Mouse (Mus musculus) midbrain, embryonic 13.5 days (tissue): ENCODE data around the gene Blm. TPM values are rescaled to one million over a fixed set of nuclear protein-coding genes. Genes with fewer than 3 reads are reported as not detected.

Experiments
- ATAC-seq: fragments of 200-750 bp; cut with Nextera tagmentation; 2 replicates; pipeline ENCODE4 v1.8.0; 2017; ENCODE audit warnings: mild to moderate bottlenecking, moderate TSS enrichment, moderate library complexity
- H3K27ac ChIP-seq: fragments of 300-500 bp; sonication (generic); 2 replicates; pipeline ENCODE4 v1.5.1; 2015; ENCODE audit warnings: inconsistent platforms, mild to moderate bottlenecking, moderate library complexity
- H3K27me3 ChIP-seq: fragments of 300-500 bp; sonication (generic); 2 replicates; pipeline ENCODE4 v1.6.1; 2015; ENCODE audit warnings: mild to moderate bottlenecking, inconsistent platforms
- H3K36me3 ChIP-seq: fragments of 300-500 bp; sonication (generic); 2 replicates; pipeline ENCODE4 v1.6.1; 2015; ENCODE audit warnings: mild to moderate bottlenecking, inconsistent platforms
- H3K4me1 ChIP-seq: fragments of 300-500 bp; sonication (generic); replicated peaks from 2 replicates; pipeline ENCODE4 v1.6.1; 2015; ENCODE audit warnings: inconsistent platforms
- H3K4me2 ChIP-seq: fragments of 300-500 bp; sonication (generic); replicated peaks from 2 replicates; pipeline ENCODE4 v1.6.1; 2015; ENCODE audit warnings: moderate library complexity, mild to moderate bottlenecking, inconsistent platforms
- H3K4me3 ChIP-seq: fragments of 300-500 bp; sonication (generic); replicated peaks from 2 replicates; pipeline ENCODE4 v1.5.1; 2015; ENCODE audit warnings: mild to moderate bottlenecking, inconsistent platforms
- H3K9ac ChIP-seq: fragments of 300-500 bp; sonication (generic); replicated peaks from 2 replicates; pipeline ENCODE4 v1.6.1; 2015; ENCODE audit warnings: mild to moderate bottlenecking, inconsistent platforms
- H3K9me3 ChIP-seq: fragments of 300-500 bp; sonication (generic); 2 replicates; pipeline ENCODE4 v1.6.1; 2016; ENCODE audit warnings: mild to moderate bottlenecking, inconsistent platforms
- WGBS: fragments of 180-500 bp; shearing (Covaris S2); methylation state at CpG from one replicate; pipeline ENCODE4 v1.1.7; 2015; 5-methylcytosine and 5-hydroxymethylcytosine counted together
- polyA plus RNA-seq: library from polyadenylated mRNA; unstranded; fragments of >200 nt; fragmentation: Nextera tagmentation; extraction: Ambion mirVana; gene quantifications from 2 replicates; pipeline ENCODE4 v1.2.1, GENCODE M21; 2015

Gene Blm
- polyA plus RNA-seq, 1 experiment from 2014 or later: 18.2 TPM

DNA sequence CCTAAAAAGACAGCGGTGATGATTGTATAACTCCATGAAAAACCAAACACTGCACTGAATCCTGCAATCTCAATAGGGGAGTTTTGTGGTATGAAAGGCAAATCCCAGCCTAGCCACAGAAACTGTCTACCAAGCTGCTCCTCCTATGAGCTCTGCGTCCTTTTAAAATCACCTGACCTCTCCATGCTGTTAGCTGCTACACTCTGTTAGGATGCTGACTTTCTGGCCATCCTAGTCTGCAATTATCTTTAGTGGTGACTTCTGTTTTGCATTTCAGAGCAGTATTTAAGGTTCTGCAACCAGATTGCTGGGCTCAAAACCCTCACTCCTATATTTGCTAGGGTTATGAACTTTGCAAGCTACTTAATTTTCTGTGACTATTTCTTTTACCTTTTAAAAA is 44.6 kb downstream of the Blm start:
- Histone ChIP-seq H3K4me2 (no peak overlapping the region), H3K4me1 (no peaks in the 10 kb centered on the region), H3K36me3 (peaks cover 27% of the 10 kb centered on the region), H3K27me3 (no peaks in the 10 kb centered on the region), H3K27ac (no peak overlapping the region), H3K4me3 (no peak overlapping the region), H3K9ac (no peak overlapping the region), H3K9me3 (no peaks in the 10 kb centered on the region)
- WGBS: 95% methylated on average over 2 of the region's 2 CpGs
- ATAC-seq: no peak

DNA sequence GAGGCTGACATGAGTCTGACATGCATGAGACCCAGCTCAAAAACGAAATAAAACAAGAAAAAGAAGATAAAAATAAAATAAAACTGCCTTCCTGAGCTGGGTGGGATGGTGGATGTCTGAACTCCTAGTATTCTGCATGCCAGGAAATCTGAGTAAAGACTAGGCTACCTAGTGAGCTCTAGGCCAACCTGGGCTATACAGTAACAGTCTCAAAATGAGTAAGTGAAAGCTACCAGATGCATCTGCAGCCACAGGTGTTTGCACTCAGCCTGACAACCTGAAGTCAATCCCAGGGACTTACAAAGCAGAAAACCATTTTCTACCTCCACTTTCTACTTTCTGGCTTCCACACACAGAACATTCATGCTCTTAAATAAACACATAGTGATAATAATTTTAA is 45.5 kb downstream of the Blm start:
- no peak overlapping the region for H3K4me3 ChIP-seq
- 83% methylated on average over 1 of the region's 1 CpGs for WGBS
- no peaks in the 10 kb centered on the region for H3K27me3 ChIP-seq

DNA sequence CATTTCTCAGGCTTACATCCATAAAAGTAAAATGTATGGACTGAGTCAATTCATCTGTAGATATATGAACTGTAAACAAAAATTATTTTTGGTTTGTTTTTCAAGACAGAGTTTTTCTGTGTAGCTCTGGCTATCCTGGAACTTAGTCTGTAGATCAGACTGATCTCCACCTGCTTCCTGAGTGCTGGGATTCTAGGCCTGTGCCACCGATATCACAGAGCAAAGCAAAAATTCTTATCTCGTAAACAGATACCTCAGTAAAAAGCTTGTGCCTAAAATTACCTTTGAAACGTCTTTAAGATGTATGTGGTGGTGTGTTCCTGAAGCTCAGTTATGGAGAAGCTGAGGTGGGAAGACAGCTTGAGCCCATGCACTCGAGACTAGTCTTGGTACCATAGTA is 47.7 kb downstream of the Blm start:
- ATAC-seq: no peak
- 88% methylated on average over 4 of the region's 4 CpGs for WGBS
- Histone ChIP-seq H3K9ac (no peak overlapping the region), H3K4me3 (no peak overlapping the region), H3K36me3 (peaks cover 4% of the 10 kb centered on the region; the same call in 1 of the 2 replicates), H3K27me3 (no peaks in the 10 kb centered on the region), H3K4me2 (no peak overlapping the region), H3K27ac (no peak overlapping the region), H3K9me3 (no peaks in the 10 kb centered on the region), H3K4me1 (no peaks in the 10 kb centered on the region)

More for the DNA sequence above, 45.5 kb downstream of the Blm start:
- H3K27ac ChIP-seq: no peak overlapping the region
- H3K36me3 ChIP-seq: peaks cover 19% of the 10 kb centered on the region
- H3K9me3 ChIP-seq: no peaks in the 10 kb centered on the region
- no peak overlapping the region for H3K4me2 ChIP-seq
- H3K4me1 ChIP-seq: no peaks in the 10 kb centered on the region
- H3K9ac ChIP-seq: no peak overlapping the region
- no peak for ATAC-seq

DNA sequence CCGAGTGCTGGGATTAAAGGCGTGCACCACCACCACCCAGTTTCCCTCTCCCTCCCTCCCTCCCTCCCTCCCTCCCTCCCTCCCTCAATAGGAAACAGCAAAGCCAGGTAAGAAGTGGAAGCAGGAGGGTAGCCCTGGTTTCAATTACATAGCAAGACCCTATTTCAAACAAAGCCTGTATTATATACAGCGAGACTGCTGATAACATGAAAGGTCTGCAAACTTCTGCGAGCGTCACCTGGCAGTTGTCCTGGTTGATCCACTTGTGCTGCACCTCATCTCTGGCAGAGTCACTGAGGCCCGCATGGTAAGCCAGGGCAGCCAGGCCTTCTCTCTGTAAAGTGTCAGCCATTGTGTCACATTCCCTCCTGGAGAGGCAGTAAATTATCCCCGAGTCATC is 54.8 kb downstream of the Blm start:
- Histone ChIP-seq H3K9ac (no peak overlapping the region), H3K27ac (no peak overlapping the region), H3K4me1 (no peaks in the 10 kb centered on the region), H3K36me3 (peaks cover 11% of the 10 kb centered on the region), H3K9me3 (no peaks in the 10 kb centered on the region), H3K4me2 (no peak overlapping the region), H3K27me3 (no peaks in the 10 kb centered on the region), H3K4me3 (no peak overlapping the region)
- 88% methylated on average over 7 of the region's 7 CpGs for WGBS
- no peak for ATAC-seq

DNA sequence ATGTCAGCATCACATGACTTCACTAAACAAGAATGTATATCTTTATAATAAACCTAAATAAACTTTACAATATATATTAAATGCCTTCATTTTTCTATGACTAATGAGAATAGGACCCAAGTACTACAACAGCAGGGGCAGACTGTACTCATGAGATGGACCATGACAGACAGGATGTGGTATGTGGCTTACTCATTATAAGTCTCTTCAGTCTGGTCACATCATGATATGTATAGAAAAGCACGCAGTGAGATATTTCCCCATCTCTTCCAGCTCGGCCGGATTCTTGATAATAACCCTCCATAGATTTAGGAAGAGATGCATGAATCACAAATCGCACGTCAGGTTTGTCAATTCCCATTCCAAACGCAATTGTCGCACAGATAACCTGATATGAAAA is 61.1 kb downstream of the Blm start:
- Histone ChIP-seq H3K4me2 (no peak overlapping the region), H3K27me3 (no peaks in the 10 kb centered on the region), H3K27ac (no peak overlapping the region), H3K9ac (no peak overlapping the region), H3K4me1 (no peaks in the 10 kb centered on the region), H3K9me3 (no peaks in the 10 kb centered on the region), H3K4me3 (no peak overlapping the region), H3K36me3 (peaks cover 12% of the 10 kb centered on the region)
- no peak for ATAC-seq
- WGBS: 96% methylated on average over 7 of the region's 7 CpGs

DNA sequence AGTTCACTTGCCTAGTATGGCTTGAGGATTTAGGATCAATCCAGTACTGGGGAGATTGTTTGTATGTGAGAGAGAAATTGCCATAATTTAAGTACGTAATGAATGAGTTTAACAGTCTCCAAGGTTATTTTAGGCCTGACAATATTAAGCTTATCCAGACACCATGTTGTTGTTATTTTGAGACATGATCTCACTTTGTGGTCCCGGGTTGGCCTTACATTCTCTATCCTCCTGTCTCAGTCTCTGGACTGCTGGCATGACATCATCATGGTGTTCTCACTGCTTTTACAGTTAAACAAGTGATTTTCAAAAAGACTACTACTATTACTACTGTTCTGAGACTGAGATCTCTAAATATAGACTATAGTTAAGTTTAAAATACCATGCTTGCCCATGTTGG is 66.1 kb downstream of the Blm start:
- ATAC-seq: no peak
- H3K27me3 ChIP-seq: no peaks in the 10 kb centered on the region
- H3K9me3 ChIP-seq: no peaks in the 10 kb centered on the region
- peaks cover 25% of the 10 kb centered on the region for H3K36me3 ChIP-seq
- no peak overlapping the region for H3K27ac ChIP-seq
- no peak overlapping the region for H3K4me3 ChIP-seq
- H3K9ac ChIP-seq: no peak overlapping the region
- no peaks in the 10 kb centered on the region for H3K4me1 ChIP-seq
- H3K4me2 ChIP-seq: no peak overlapping the region
- WGBS: 92% methylated on average over 2 of the region's 2 CpGs

DNA sequence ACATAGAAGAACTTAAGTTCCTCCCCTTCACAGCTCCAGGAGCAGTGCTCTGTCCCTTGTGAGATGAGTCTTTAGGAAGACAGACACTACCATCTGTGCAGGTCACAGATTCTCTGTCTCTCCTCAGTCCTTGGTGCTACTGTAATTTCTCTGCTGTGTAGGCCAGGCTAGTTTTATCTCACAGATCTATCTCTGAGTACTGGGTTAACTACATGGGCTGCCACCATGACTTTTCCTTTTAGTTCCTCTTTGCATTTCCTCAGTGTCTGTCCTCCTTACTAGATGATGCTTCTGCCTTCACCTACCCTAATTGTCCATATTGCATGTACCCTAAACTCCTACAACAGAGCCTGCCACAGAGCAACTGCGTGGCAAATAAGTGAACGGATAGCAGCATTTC is 67.6 kb downstream of the Blm start:
- H3K4me2 ChIP-seq: no peak overlapping the region
- no peak overlapping the region for H3K27ac ChIP-seq
- H3K36me3 ChIP-seq: peaks cover 29% of the 10 kb centered on the region
- no peaks in the 10 kb centered on the region for H3K9me3 ChIP-seq
- no peaks in the 10 kb centered on the region for H3K4me1 ChIP-seq
- no peak overlapping the region for H3K4me3 ChIP-seq
- WGBS: 98% methylated on average over 2 of the region's 2 CpGs
- ATAC-seq: no peak
- H3K27me3 ChIP-seq: no peaks in the 10 kb centered on the region
- no peak overlapping the region for H3K9ac ChIP-seq

DNA sequence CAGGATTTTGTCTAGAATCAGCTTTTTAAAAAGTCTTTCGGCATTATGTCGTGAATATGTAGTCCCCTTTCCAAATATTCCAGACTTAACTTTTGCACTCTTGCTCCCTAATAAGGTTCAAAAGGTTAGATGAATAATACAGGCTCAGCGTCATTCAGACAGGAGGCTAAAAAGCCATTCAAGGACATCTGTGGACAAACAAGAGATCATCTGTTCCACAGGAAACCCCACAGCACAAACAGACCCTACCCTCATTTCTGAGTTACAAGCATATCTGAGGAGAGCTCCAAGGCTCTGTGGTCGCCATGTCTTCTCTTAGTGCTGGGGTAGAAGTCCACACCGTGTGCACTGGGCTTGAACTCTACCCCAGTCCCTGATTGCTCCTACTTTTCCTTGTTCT is 70.1 kb downstream of the Blm start:
- Histone ChIP-seq H3K4me1 (no peaks in the 10 kb centered on the region), H3K27me3 (no peaks in the 10 kb centered on the region), H3K4me2 (no peak overlapping the region), H3K36me3 (peaks cover 40% of the 10 kb centered on the region), H3K4me3 (no peak overlapping the region), H3K27ac (no peak overlapping the region), H3K9me3 (no peaks in the 10 kb centered on the region), H3K9ac (no peak overlapping the region)
- no peak for ATAC-seq
- WGBS: 89% methylated on average over 5 of the region's 5 CpGs

DNA sequence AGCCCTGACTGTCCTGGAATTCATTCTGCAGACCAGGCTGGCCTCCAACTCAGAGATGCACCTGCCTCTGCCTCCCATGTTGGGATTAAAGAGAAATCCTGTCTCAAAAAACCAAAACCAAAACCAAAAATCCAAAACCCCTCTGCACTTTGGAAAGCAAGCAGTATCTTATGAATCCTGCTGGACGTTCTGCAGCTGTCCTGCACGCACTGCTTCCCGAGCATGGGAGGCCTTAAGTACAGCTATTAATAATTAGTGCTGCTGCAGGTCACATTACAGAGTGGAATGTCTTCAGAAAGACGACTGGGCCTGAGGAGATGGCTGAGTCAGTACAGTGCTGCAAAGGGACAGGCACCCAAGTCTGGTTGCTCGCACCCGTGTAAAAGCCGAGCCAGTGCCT is 73.0 kb downstream of the Blm start:
- H3K27ac ChIP-seq: no peak overlapping the region
- H3K4me1 ChIP-seq: no peaks in the 10 kb centered on the region
- no peaks in the 10 kb centered on the region for H3K27me3 ChIP-seq
- no peak overlapping the region for H3K4me2 ChIP-seq
- 96% methylated on average over 7 of the region's 7 CpGs for WGBS
- peaks cover 35% of the 10 kb centered on the region for H3K36me3 ChIP-seq
- H3K9me3 ChIP-seq: no peaks in the 10 kb centered on the region
- H3K4me3 ChIP-seq: no peak overlapping the region
- H3K9ac ChIP-seq: no peak overlapping the region
- no peak for ATAC-seq

DNA sequence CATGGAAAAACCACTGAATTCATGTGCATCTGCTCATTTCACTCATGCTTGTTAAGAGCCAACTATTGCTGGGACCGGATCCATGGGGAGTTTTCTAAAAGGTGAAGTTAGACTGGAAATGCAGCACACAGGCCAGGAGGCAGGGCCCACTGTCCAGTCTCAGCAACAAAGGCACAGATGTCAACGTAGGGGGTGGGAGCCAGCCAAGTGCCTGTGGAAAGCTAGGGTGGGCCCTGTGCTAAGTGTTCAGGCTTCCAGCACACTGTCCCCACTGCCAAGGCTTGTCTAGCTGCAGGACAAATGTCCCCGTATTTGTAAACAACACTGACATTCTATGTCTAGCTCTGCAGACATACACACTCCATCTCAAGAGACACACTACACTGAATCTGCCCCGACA is 74.0 kb downstream of the Blm start:
- no peak overlapping the region for H3K27ac ChIP-seq
- H3K9me3 ChIP-seq: no peaks in the 10 kb centered on the region
- WGBS: 95% methylated on average over 4 of the region's 4 CpGs
- H3K4me2 ChIP-seq: no peak overlapping the region
- H3K4me3 ChIP-seq: no peak overlapping the region
- H3K36me3 ChIP-seq: peaks cover 40% of the 10 kb centered on the region
- H3K4me1 ChIP-seq: no peaks in the 10 kb centered on the region
- H3K9ac ChIP-seq: no peak overlapping the region
- ATAC-seq: no peak
- H3K27me3 ChIP-seq: no peaks in the 10 kb centered on the region

DNA sequence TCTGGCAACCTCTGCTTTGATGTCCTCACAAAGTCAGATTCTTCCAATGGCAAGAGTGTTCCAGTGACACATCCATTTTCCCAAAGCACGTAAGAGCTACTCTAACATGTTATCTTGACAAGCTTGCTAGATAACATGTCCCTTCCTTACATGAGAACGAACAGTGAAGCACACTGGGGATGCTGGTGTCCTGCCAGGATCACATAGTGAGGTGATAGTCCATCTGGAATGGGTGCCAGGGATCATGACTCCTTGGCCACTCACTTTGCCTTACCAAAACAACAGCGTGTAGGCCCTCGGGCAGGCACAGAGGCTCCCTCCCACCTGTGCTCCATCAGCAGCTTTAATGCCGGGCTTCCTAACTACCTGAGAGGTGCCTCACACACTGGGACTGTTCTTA is 74.7 kb downstream of the Blm start:
- Histone ChIP-seq H3K27ac (no peak overlapping the region), H3K4me1 (no peaks in the 10 kb centered on the region), H3K9ac (no peak overlapping the region), H3K9me3 (no peaks in the 10 kb centered on the region), H3K4me2 (no peak overlapping the region), H3K4me3 (no peak overlapping the region), H3K27me3 (no peaks in the 10 kb centered on the region), H3K36me3 (peaks cover 40% of the 10 kb centered on the region)
- no peak for ATAC-seq
- 97% methylated on average over 5 of the region's 5 CpGs for WGBS

DNA sequence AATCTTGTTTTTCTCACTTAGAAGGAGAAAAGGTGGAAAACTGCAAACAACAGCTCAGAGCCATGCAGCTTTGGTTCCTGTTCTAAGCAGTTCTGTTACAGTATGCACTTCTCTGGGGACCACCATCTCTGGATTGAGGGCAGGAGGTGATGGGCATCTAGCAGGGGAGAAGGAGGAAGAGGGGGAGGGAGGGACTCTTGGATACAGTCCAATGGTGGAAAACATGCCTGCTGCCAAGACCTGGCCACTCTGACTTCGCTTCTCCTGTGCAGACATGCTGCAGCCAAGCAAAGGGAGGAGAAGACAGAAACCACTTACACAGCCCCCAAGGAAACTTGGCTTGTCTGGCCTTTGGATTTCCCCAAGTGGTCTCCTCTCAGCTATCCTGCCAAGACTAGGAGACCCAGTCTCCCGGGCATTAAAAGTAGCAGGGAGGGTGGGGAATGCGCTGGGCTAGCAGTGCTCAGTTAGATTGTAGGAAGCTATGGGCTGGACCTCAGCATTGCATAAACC is 77.0 kb downstream of the Blm start:
- ATAC-seq: no peak
- WGBS: 95% methylated on average over 3 of the region's 3 CpGs
- Histone ChIP-seq H3K9ac (no peak overlapping the region), H3K27ac (no peak overlapping the region), H3K4me3 (no peak overlapping the region), H3K4me1 (no peaks in the 10 kb centered on the region), H3K4me2 (no peak overlapping the region), H3K9me3 (no peaks in the 10 kb centered on the region), H3K36me3 (peaks cover 48% of the 10 kb centered on the region), H3K27me3 (no peaks in the 10 kb centered on the region)

DNA sequence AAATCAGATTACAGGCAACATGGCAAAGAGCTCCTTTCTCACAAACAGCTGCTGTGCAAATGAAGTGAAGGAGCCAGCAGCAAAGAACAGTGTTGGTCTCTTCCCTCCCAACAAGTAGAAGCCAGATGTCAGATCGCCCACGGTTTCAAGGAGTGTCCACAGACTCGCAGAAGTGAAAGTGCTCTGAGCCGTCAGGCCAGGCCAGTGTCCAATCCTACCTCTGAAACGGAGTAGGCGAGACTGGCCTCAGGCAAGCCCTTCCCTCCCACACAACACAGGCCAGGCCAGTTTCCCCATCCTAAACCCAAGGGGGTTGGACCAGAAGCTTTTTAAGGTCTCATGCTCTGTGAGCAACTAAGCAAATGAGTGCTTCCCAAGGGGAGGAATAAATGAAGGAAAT is 77.7 kb downstream of the Blm start:
- H3K4me1 ChIP-seq: no peaks in the 10 kb centered on the region
- H3K9ac ChIP-seq: no peak overlapping the region
- H3K27ac ChIP-seq: no peak overlapping the region
- H3K36me3 ChIP-seq: peaks cover 52% of the 10 kb centered on the region
- no peaks in the 10 kb centered on the region for H3K9me3 ChIP-seq
- no peak overlapping the region for H3K4me3 ChIP-seq
- no peak overlapping the region for H3K4me2 ChIP-seq
- no peaks in the 10 kb centered on the region for H3K27me3 ChIP-seq
- no peak for ATAC-seq
- WGBS: 86% methylated on average over 6 of the region's 6 CpGs
